Mouse (Mus musculus): ENCODE results near the gene Hic1.

DNA sequence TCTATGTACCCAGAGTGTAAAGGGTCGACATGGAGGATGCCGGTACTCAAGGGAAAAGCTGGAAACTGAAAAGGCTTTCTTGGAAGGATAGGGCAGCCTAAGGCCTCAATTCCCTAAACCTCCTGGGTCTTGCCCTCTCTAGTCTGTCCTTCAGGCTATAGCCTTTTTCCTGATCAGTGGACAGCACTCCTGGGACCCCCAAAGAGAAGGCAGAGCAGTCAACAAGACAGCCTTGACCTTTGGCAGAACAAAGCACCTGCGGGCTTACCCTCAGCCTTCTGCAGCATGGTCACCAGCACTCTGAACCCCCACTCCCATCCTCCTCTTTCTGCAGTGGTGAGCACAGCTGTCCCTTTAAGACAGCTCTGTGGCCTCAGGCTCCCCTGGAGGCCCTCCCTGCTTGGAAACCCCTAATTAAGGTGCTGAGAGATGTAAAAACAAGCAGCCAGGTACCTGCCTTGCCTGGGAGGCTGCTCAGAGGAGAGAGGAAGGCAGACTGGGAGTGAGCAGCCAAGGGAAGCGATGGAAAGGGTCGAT lies 21.7 kb upstream of the Hic1 start, which contains the start of gene Dph1:
- TF ChIP-seq CTCF (IDR thresholded peaks at IDR 0.05; ENCODE audit: borderline replicate concordance, insufficient read depth, low read length) (no peak), POLR2A (IDR thresholded peaks at IDR 0.05; ENCODE audit: low read depth, low read length) (no peak)
